Mouse (Mus musculus): Measurements from ENCODE around the gene Homer2.
A peak's percentile ranks its signal among the peaks of the same experiment; 100 is the strongest.

Gene Homer2

GRCm38 (mm10) chr7:81651284-81651683 lies 56.0 kb downstream of the Homer2 start:
- no peak for DNase-seq (ENCODE audit: low read depth, low spot score)

GRCm38 (mm10) chr7:81649270-81649669 lies 58.1 kb downstream of the Homer2 start:
- DNase-seq (ENCODE audit: low read depth, low spot score) = no peak

GRCm38 (mm10) chr7:81647959-81648358 lies 59.4 kb downstream of the Homer2 start:
- DNase-seq (ENCODE audit: low read depth, low spot score) = no peak

DNA sequence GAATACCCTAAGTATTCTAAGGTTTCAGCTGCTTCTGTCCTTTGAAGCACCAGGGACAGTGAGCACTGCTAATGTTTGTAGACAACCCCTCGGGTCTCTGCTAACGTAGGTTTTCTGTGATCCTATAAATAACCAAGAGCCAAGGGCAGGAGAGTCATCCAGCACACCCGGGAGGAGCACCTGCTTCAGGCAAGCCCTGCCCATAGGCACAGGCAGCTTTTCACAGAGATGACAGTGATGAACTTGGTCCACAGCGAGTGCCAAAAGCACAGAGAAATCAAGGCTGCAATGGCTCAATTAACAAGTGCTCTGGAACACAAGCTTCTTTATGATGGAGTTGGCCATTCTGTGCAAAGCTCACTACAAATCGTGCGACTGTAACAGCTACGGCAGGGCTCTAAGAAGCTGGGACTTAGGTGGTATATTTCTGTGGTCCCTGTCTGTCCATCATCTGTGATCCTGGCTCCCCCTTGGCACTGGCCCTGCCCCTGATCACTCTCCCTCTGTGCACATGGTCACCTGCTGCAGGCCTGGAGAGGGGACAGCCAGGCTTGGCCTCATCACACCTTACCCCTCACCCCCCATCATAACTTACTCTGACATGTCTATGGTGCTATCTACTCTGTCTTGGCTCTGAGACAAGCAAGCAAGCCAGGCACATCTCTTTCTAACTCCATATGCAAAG lies 62.6 kb downstream of the Homer2 start:
- peak; percentile 33 for DNase-seq (ENCODE audit: low read depth, low spot score)

- DNase-seq (ENCODE audit: low read depth, low spot score) = no peak
Observed at GRCm38 (mm10) chr7:81641101-81641500, 66.2 kb downstream of the Homer2 start.

DNA sequence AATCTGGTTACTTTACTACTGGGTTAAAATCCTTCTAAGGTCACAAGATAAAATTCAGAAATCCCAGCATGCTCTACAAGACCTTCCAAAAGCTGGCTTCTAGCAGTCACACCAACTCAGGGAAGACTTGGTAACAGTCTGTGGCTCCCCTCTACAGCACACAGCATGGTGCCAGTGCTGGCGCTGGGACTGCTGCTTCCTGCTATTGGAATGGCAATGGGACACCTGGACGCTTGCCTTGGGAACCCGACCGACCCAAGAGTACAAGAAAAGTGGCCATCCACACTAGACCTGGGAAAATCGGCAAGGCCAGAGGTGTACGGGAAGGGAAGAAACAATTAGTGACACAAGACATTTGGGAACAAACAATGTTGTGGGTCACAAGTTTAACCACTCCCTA lies 74.7 kb downstream of the Homer2 start:
- no peak for DNase-seq (ENCODE audit: low read depth, low spot score)

DNA sequence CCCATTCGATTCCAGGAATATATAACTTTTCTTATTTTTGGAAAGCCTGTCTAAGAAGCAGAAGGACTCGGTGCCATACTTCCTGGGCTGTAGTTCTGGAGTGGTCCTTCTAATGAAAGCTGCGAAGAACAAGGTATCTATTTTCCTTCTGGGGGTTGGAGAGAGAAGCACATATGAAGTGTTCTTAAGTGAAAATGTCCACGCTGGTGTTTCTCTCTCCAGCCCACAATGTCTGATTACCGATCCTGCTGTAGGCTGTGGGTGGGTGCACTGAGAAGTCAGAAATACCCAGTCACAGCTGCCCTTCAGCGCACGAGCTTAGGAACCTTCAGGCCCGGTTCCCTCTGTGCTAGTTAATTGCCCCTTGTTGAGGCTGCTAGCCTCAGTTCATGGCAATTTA lies 76.1 kb downstream of the Homer2 start:
- no peak for DNase-seq (ENCODE audit: low read depth, low spot score)

GRCm38 (mm10) chr7:81626460-81626859 lies 80.9 kb downstream of the Homer2 start:
- DNase-seq (ENCODE audit: low read depth, low spot score) = peak; percentile 77

DNA sequence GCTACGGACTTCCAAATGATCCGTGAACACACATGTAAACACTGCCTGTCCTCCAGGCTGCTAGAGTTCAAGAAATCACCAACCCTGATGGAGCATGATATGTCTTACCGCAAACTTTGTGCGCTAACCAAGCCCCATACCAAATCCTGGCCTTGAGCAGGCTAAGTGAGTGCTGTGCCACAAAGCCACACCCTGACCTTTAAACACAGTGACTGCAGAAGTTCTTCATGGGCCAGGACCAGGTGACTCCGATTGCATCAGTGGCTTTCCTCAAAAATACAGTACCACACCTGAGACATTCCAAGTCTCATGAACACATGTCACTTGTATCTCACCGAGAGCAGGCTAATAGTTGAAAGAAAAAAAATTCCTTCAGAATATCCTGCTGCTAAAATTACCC lies 83.6 kb downstream of the Homer2 start:
- no peak for DNase-seq (ENCODE audit: low read depth, low spot score)

GRCm38 (mm10) chr7:81622793-81623192 lies 84.5 kb downstream of the Homer2 start:
- no peak for DNase-seq (ENCODE audit: low read depth, low spot score)

DNA sequence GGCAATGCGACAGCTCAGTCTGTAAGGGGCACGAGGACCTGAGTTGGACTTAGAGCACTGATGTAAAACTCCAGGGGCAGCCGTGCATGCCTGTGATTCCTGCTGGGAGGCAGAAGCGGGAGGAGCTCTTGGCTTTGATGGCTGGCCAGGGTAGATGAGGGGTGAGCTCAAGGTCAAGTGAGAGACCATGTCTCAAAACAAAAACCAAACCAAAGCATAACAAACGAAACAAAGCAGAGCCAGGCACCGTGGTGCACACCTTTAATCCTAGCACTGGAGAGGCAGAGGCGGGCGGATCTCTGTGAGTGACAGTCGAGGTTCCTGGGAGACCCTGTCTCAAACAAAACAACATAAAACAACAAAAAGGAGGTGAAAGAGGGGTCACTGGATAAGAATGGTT lies 92.3 kb downstream of the Homer2 start:
- DNase-seq (ENCODE audit: low read depth, low spot score) = peak; percentile 88

GRCm38 (mm10) chr7:81612856-81613635 lies 94.3 kb downstream of the Homer2 start:
- no peak for DNase-seq (ENCODE audit: low read depth, low spot score)

DNA sequence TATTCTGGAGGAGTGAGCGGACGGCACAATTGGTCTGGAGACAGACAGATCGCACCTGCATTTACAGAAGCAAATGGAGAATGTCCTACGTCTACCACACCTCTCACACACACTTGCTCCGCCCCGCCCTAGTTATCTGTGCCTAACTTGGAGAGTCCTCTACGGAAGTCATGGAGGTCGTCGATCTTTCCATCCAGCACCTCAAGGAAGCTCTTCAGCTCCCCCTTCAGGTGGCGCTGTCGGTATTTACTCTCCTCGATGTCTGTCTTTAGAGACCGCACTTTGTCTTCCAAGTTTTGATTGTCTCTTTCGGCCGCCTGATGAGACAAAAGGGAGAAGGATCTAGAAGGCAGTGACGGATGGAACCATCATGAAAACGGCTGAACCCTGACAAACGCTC lies 97.2 kb downstream of the Homer2 start:
- peak; percentile 93 for DNase-seq (ENCODE audit: low read depth, low spot score)

DNA sequence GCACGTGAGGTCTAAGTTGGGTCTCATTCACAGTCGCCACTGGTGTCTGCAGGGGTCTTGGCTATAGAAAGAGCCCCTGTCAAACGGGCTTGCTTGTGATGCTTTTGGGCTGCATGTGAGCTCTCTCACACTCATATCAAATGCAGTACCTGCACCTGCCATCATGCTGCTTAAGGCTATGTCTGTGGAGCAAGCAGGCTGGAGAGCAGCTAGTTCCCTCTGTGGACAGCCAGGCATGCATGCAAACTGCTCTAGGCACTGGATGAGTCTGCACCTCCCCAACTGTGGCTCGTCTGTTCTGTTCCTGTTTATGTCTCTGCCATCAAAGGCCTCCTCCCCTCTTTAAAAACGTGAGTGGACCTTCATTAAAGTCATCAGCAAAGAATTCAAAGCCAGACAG lies 100.9 kb downstream of the Homer2 start:
- no peak for DNase-seq (ENCODE audit: low read depth, low spot score)

- no peak for DNase-seq (ENCODE audit: low read depth, low spot score)
Observed at GRCm38 (mm10) chr7:81605489-81605888, 101.8 kb downstream of the Homer2 start.

DNA sequence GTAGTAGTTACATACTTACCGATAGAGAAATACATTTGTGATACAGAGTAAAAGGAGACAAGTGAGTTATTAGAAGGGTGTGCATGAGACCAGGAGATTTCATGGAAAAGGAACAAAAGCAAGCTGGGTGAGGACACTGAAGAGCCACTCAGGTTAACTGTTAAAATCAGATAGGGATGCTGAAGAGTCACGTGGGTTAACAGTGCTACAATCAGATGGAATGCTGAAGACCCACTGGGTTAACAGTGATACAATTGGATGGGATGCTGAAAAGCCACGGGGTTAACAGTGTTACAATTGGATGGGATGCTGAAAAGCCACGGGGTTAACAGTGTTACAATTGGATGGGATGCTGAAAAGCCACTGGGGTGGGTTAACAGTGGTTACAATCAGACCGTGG lies 102.3 kb downstream of the Homer2 start:
- no peak for DNase-seq (ENCODE audit: low read depth, low spot score)

- peak; percentile 88 for DNase-seq (ENCODE audit: low read depth, low spot score)
Observed at GRCm38 (mm10) chr7:81599379-81600280, 107.7 kb downstream of the Homer2 start.

- DNase-seq (ENCODE audit: low read depth, low spot score) = no peak
Observed at GRCm38 (mm10) chr7:81597660-81598059, 109.7 kb downstream of the Homer2 start.

DNA sequence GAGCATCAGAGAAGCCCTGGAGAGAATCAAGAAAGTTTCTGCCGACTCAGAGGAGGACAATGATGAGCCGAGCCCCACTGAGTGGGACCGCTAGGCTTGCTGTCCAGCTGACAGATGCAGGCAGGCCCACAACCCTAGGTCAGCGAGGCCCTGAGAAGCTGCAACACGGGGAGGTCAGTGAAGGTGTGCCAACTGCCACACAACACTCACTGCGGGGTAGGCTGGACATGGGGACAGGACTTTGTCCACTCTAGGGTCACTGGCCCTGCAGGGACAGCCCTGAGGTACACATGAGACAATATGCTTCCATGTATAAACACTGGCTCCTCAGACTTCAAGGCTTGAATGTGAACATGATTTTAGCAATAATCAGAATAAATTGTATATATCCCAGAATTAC lies 111.2 kb downstream of the Homer2 start:
- no peak for DNase-seq (ENCODE audit: low read depth, low spot score)

DNA sequence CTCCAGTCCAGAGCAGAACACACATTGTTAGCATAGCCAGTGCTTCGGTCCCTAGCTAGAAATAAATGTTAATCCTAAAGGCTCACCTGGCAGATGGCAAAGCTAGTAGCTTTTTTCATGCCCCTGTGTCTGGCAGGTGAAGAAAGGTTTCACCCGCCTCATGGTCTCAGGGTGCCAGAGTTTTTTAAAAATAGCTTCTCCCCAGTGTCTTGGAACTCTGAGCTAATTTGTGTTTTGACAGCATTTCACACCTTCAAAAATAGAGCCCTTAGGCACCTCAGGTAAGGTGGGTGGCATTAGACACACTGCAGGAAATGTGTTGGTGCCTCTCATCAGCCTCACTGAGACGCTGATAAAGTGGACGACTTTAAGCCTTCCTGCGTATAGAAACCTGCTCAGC lies 112.3 kb downstream of the Homer2 start:
- no peak for DNase-seq (ENCODE audit: low read depth, low spot score)

GRCm38 (mm10) chr7:81593387-81593786 lies 113.9 kb downstream of the Homer2 start:
- DNase-seq (ENCODE audit: low read depth, low spot score) = no peak

DNA sequence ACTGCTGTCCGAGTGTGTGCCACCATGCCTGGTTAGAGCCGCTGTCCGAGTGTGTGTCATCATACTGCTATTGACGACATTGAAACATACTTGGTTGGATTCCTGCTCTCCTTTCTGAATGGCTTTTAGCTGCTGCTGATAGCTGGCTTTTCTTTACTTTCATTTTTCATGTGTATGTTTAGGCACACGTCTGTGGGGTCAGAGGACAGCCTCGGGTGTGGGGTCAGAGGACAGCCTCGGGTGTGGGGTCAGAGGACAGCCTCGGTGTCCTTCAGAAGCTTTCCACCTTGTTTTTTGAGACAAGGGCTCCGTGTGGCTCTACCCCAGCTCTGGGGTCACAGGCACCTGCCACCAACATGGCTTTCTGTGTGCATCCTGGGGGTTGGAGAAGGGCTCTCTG lies 114.6 kb downstream of the Homer2 start:
- no peak for DNase-seq (ENCODE audit: low read depth, low spot score)
